Mouse (Mus musculus): ENCODE data around the gene Stx12. TPM values are rescaled to one million over a fixed set of nuclear protein-coding genes. Genes with fewer than 3 reads are reported as not detected.

The Stx12 gene
- total RNA-seq, 1 experiment from 2014 or later = 56.4 TPM

DNA sequence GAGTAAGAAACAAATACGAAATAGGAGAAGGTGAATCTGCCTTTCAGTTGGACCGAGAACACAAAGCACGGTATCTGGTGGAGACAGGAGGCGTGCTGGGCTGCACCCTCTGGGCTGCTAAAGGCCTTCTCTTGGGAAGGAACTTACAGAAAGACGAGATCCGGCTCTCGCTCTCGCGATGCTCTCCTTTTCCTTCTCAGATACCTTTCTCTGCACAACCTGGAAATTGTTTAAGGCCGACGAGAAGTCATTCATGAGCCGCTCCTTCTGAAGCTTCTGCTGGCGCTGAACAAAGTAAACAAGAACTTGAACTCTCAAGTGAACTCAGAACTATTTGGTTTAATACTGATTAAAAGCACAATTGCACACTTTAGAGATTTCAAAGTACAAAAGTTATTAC is 21.3 kb downstream of the Stx12 start:
- no peak for DNase-seq

DNA sequence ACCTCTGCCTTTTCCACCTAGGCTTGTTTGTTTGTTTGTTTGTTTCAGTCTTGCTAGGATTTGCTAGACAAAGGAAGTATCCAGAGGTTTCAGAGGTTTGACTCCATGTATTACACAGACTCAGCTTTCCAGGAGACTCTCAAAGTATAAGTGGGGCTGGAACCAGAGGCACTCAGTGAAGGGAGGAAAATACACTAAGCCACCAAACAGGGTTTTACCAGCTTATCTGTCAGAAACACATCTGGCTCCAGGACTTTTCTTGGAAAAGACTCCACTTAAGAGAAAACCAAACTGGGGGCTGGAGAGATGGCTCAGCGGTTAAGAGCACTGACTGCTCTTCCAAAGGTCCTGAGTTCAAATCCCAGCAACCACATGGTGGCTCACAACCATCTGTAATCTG is 23.4 kb downstream of the Stx12 start:
- no peak for DNase-seq

DNA sequence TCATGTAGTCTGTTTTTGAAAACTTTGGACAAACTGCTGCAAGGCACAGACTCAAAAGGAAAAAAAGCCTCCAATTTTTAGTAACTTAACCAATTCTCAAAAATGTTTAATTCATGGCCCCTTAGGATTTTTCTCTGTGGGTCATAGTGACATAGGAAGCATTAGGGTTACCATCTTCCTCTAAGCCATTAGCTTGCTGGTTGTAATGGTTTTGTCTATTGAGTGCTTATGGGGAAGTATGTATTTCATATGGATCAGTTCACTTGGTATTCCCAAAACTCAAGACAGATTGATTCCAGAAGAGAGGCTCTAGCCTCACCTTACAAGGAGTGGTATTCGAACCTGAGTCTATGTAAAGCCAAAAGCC is 40.6 kb downstream of the Stx12 start:
- no peak for DNase-seq

DNA sequence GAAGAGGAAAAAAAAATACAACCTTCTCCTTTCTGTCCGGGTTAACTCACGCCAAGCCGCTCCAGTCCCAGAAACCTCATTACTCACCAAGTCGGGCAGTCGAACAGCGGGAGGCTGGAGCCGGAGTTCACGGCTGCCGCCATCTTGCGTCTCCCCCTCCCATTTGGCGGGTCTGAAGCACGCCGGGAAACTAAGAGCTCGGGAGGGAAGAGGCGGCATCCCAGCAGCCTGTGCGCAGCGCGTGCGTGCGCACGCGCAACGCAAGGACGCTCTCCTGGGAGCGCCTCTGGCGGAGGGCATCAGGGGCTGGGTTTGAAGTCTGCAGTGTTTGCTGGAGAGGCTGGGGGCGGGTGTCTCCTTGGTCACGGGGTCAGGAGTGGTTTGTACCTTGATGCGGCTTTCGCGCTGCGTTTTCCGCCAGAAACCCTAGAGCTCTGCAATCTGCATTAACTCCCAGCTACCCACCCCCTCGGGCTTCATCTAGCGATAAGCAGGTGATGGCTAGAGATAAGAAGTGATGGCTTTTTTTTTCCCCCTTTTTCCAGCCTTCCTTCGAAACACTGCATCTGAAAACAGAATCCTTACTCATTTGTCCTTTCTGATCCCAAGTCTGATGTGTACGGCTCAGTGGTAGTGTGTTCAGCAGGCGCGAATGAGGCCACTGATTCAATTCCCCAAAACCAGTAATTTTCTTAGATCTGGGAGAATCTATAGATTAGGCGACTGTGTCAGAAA is 41.2 kb downstream of the Stx12 start, which contains the start of gene Ppp1r8:
TSS of gene Ppp1r8 (minus strand) at position 200 of the 735 bp plus-strand sequence.
- DNase-seq = peak; percentile 85

DNA sequence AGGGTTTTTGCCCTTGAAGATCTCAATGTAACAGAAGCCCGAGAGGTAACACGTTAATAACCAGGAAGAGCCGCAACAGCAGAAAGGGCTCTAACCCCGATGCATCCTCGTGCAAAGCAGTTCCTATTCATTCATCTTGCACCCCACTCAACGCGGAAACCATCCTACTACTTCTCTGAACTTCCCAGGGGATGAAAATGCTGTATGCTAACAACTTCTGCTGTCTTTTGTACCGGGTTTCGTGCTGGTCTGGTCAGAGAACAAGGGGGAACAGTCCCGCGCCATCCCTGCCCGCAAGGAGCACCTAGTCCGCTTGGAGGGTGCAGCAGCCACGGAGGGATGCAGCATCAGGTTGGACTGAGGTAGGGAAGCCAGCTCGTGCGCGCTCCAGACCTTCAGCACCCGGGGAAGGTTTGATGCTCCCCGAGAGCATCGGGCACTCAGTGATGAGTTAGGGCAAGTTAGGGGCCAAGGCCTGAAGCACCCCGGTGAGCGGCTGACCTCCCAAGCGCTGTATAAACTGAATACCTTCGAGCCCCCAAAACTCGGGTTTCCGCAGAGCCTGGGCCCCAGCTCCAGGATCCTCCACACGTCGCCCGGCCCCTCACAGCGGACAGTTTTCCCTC is 41.9 kb downstream of the Stx12 start:
- peak; percentile 10 for DNase-seq

DNA sequence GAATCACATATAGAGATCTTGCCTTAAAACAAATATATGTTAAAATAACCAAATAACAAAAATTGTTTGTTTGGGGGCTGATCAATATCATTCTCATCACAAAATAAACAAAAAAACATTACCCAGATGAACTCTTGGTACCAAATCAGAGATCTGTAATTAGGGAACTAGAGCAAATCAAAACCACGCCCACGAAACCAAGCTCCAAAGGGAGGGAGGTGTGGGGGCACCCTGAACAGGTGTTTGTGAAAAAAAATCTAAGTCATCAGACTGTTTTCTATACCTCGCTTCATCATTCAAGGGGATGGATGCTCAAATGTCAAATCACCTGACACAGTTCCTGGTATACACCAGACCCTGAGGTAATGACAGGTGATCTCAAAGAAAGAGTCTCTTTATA is 42.8 kb downstream of the Stx12 start:
- DNase-seq = no peak

DNA sequence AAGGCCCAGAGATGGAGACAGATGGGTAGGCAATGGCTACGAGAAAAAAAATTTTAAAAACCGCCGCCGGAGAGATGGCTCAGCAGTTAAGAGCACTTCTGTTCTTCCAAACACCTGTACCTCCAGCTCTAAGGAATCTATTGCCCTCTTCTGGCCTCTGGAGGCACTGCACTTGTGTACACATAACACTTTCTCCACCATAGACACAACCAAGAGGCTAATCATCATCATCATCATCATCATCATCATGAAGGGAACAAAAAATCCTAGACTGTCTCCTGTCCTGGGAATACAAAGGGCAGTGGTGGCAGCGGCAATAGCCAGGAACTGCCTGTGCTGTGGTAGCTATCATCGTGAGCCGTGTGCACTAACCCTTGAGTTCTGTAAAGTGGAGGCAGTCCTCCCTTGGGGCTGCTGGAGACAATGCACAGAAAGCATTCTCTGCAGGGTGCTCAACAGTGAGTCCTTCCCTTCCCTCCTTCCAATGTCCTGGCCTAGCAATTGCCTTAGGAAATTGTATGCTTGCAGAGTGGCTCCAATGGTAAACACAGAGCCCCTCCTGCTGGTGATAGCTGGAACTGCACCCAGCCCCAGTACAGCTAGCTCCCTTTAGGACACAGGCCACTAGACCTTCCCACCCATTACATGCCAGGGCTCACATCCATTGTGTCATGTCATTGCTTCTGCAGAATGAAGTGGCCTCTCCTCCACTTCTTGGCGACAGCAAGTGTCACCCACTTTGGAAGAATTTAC is 60.5 kb downstream of the Stx12 start:
- DNase-seq = peak; percentile 60

DNA sequence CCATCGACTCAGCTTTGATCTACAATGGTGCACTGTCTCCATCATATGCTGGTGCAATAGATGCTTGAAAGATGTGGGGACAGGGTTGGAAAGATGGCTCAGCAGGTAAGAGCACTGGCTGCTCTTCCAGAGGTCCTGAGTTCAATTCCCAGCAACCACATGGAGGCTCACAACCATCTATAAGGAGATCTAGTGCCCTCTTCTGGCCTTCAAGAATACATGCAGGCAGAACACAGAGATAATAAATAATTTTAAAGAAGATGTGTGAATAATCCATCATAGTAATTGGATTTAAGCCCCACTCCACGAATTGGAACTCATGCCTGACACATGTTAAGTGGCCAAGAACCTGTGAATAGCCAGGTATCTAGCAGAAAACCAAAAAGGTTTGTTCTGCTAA is 65.9 kb downstream of the Stx12 start:
- DNase-seq = no peak

DNA sequence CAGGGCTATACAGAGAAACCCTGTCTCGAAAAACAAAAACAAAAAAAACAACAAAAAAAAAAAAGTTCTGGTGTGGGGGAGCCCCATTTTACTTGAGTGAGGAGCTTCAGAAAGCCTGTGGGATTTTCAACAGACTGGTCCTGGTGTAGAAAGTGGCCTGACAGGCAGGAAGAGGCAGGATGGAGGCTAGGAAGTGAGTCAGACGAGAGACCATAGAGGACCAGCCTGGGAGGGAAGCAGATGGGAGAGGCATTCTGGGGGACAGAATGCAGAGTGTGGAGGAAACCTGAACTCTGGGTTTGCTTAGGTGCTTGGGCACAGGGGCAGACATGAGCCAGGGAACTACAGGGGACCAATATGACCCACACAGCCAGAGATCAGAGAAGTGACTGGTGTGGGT is 67.5 kb downstream of the Stx12 start:
- DNase-seq = no peak

DNA sequence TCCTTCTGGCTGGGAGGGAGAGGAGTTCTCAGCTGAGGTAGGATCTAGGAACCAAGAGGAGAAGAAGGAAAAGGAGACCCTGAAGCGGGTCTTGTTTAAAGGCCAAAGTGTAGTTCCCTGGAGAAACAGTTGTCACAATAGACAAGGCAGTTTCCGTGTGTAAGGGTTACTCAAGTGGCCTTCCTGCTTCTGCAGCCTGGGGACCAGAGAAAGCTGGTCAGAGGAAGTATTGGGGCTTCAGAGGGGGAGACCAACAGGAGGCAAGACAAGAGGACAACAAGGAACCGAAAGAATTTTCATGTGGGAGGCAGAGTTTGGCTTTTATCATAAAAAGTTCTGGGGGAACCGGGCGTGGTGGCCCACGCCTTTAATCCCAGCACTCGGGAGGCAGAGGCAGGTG is 67.9 kb downstream of the Stx12 start:
- DNase-seq = no peak

DNA sequence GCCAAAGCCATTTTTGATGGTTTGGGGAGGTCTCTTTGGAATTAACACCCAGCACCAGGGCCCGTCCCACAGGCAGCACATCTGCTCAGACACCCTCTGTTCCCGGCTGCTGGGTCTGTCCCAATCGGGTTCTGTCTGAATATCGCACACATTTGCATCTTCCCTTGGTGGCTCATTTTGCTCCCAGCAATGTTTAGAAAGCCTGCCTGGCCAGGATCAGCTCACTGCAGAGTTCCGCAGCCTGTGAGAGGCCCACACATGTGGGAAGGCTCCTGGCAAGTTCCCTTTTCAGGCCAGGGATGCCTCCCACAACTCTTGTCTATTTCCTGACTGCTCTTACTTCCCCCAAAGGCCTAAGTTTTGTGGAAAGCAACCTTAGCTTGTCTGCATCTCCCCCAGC is 74.7 kb downstream of the Stx12 start:
- no peak for DNase-seq

DNA sequence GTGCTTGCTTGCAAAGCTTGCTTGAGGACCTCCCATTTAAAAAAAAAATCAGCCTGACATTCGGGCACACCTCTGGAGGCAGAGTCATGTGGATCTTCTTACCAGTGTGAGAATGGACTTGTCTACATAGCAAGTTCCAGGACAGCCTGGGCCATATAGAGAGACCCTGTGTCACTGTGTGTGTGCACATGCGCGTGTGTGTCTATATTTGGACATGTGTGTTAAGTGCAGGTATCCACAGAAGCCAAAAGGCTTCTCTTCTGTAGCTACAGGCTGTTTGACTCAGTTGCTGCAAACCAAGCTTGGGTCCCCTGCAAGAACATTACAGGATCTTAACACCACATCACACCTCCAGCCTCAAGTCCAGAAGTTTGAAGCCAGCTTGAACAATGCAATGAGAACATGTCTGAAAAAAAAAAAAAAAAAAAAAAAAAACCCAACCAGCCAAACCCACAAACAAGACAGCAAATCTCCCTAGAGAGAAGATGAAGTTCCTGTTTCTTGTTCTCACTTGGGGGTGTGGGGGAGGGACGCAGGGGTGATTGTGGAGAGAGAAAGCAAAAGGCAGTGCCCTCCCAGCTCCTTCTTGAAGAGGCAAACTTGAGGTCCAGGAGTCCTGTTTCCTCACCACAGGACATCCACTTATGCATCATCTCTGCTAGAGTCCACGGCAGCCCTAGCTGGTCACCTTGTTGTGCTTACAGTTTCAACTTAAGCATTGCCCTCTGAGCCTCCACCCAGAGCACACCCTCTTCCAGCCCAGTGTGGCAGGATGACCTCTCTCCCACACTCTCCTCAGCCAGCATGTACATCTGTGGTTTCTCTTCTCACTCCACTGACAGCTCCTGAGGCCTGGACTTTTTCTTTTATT is 76.3 kb downstream of the Stx12 start:
- no peak for DNase-seq

DNA sequence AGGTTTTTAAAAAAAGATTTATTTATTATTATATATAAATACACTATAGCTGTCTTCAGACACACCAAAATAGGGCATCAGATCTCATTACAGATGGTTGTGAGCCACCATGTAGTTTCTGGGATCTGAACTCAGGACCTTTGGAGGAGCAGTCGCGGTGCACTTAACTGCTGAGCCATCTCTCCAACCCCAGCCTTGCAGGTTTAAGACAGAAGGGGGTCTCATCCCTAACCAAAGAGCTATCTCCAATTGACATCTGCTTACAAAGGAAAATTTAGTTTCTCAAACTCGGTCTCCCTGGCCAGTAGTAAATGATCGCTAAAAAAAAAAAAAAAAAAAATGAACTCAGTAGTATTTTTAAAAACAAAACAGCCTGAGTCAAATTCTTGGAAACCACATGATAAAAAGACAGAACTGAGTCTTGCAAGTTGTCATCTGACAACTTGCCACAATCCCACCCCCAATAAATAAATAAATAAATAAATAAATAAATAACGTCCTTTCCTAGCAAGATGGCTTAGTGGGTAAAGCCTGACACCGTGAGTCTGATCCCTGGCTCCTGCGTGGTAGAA is 77.6 kb downstream of the Stx12 start:
- DNase-seq = no peak

DNA sequence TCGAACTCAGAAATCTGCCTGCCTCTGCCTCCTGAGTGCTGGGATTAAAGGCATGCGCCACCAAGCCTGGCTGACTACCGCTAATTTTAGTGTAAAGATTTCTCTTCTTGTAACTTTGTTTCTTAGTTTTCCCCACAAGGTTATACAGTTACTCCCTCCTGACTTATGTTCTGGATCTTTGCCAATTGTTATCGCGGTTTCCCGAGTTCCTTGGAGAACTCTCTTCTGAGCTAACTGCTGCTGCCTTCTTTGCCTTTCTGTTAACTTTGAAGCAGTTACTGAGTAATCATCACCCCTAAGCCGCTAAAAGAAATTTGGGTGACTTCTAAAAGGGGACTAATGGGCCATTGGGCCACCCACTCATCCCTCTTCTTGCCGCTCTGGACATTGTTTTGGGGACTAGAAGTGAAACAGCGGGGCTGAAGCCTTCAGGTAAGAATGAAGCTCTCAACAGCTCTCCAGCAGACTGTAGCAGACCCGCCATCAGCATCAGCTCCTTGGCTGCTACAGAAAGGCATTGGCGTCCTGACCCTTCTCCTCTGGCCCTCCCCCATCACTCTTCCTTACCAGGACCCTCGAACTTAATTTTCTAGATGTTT is 78.6 kb downstream of the Stx12 start:
- DNase-seq = no peak

DNA sequence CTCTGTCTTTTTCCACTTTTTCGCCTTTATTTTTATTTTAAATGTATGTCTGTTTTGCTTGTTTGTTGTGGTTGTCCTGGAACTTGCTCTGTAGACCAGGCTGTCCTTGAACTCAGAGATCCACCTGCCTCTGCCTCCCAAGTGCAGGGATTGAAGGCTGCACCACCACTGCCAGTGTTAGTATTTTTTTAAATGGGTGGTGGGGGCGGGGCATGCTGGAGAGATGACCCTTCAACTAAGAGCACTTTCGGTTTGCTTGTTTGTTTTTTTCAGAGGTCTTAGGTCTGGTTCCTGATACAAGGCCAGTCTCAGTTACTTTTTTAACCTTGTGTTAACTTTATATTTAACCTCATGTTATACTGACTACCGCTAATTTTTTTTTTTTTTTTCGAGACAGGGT is 79.2 kb downstream of the Stx12 start:
- no peak for DNase-seq

DNA sequence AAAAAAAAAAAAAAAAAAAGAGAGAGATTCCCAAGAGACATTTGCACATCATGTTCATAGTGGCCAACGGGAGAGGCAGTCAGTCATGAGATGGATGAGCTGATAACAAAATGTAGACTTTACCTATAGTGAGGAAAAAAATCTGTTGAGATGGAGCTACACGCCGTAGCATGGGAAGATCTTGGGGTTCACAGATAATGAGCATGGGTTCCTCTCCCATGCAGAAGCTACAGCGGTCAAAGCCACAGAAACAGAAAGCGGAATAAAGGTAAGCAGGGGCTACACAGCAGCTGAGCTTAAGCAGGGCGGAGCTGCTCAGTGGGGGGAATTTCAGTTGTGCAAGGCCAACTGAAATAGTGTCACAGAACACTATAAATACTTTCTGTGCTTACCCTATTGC is 80.0 kb downstream of the Stx12 start:
- no peak for DNase-seq

DNA sequence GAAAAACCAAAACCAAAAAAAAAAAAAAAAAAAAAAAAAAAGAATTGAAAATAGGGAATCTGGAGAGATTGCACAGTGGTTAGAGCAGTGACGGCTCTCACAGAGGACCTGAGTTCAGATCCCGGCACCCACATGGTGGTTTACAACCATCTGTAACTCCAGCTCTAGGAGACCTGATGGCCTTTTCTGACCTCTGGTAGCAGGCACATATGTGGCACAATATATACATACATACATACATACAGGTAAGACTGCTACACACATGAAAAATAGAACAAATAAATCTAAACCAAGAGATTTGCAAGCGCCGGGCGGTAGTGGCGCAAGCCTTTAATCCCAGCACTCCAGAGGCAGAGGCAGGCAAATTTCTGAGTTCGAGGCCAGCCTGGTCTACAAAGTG is 80.4 kb downstream of the Stx12 start:
- DNase-seq = no peak
